Mouse (Mus musculus): Measurements from ENCODE around the gene BC030499. TPM values are rescaled to one million over a fixed set of nuclear protein-coding genes. Genes with fewer than 3 reads are reported as not detected.
"Not testable (repeated sequence)": the region's sequence is repeated elsewhere in the genome, so short reads cannot be mapped to it uniquely, and the experiment has no call there.

Gene BC030499
- total RNA-seq, 2 experiments from 2014 or later: 5.6 to 12.2 TPM

- H3K27ac ChIP-seq: peak overlapping the region; percentile 79
- H3K4me3 ChIP-seq: peak overlapping the region; percentile 29; the same call in 1 of the 2 replicates
- TF ChIP-seq CTCF (conservative IDR thresholded peaks at IDR 0.05): no peak
- peak; percentile 62 to 85 for DNase-seq (ENCODE audit: low spot score in 2 of 2)
These were observed 18.7 kb upstream of the BC030499 start for GRCm38 (mm10) chr11:78271986-78272385.

- no peak for DNase-seq (ENCODE audit: low spot score in 2 of 2)
- H3K27ac ChIP-seq: no peak overlapping the region
- TF ChIP-seq CTCF (conservative IDR thresholded peaks at IDR 0.05): no peak
- no peak overlapping the region for H3K4me3 ChIP-seq
These were observed 15.0 kb upstream of the BC030499 start for GRCm38 (mm10) chr11:78275596-78275995.

GRCm38 (mm10) chr11:78276169-78276568 lies 14.5 kb upstream of the BC030499 start:
- DNase-seq (ENCODE audit: low spot score in 2 of 2); H3K27ac ChIP-seq; H3K4me3 ChIP-seq: not testable (repeated sequence)
- peak; percentile 64 for TF ChIP-seq CTCF (conservative IDR thresholded peaks at IDR 0.05)

- no peak for DNase-seq (ENCODE audit: low spot score in 2 of 2)
- no peak for TF ChIP-seq CTCF (conservative IDR thresholded peaks at IDR 0.05)
- Histone ChIP-seq H3K4me3 (no peak overlapping the region), H3K27ac (peak overlapping the region; percentile 71)
These were observed 11.8 kb upstream of the BC030499 start for GRCm38 (mm10) chr11:78278853-78279252.

- peak; percentile 52 for DNase-seq (ENCODE audit: low spot score in 2 of 2)
- Histone ChIP-seq H3K27ac (peak overlapping the region; percentile 71), H3K4me3 (no peak overlapping the region)
- no peak for TF ChIP-seq CTCF (conservative IDR thresholded peaks at IDR 0.05)
These were observed 11.1 kb upstream of the BC030499 start for GRCm38 (mm10) chr11:78279586-78279985.

- no peak overlapping the region for H3K27ac ChIP-seq
- no peak for TF ChIP-seq CTCF (conservative IDR thresholded peaks at IDR 0.05)
These were observed 1.4 kb upstream of the BC030499 start for GRCm38 (mm10) chr11:78289146-78289763.

GRCm38 (mm10) chr11:78294585-78294984 lies 3.9 kb downstream of the BC030499 start:
- DNase-seq (ENCODE audit: low spot score in 2 of 2): no peak
- no peak overlapping the region for H3K27ac ChIP-seq
- TF ChIP-seq CTCF (conservative IDR thresholded peaks at IDR 0.05): no peak
- H3K4me3 ChIP-seq: no peak overlapping the region

More at GRCm38 (mm10) chr11:78289146-78289763, 1.4 kb upstream of the BC030499 start:
- no peak overlapping the region for H3K4me3 ChIP-seq
- no peak for DNase-seq (ENCODE audit: low spot score in 2 of 2)

GRCm38 (mm10) chr11:78300917-78301316 lies 10.3 kb downstream of the BC030499 start:
- Histone ChIP-seq H3K27ac (peak overlapping the region; percentile 91), H3K4me3 (peak overlapping the region; percentile 82)
- no peak for DNase-seq (ENCODE audit: low spot score in 2 of 2)
- TF ChIP-seq CTCF (conservative IDR thresholded peaks at IDR 0.05): no peak

GRCm38 (mm10) chr11:78301357-78302084 lies 10.9 kb downstream of the BC030499 start, which contains the start of gene Spag5:
Spag5 (plus strand) TSS chr11:78301529.
- Histone ChIP-seq H3K4me3 (peak within 1 kb of the TSS; percentile 82), H3K27ac (peak within 1 kb of the TSS; percentile 91)
- DNase-seq (ENCODE audit: low spot score in 2 of 2): peak; percentile 91 to 94
- no peak for TF ChIP-seq CTCF (conservative IDR thresholded peaks at IDR 0.05)

GRCm38 (mm10) chr11:78305272-78305671 lies 14.6 kb downstream of the BC030499 start:
- DNase-seq (ENCODE audit: low spot score in 2 of 2): no peak
- no peak overlapping the region for H3K4me3 ChIP-seq
- no peak overlapping the region for H3K27ac ChIP-seq

GRCm38 (mm10) chr11:78310861-78311511 lies 20.3 kb downstream of the BC030499 start:
- no peak overlapping the region for H3K27ac ChIP-seq
- TF ChIP-seq CTCF (conservative IDR thresholded peaks at IDR 0.05): no peak
- no peak for DNase-seq (ENCODE audit: low spot score in 2 of 2)
- no peak overlapping the region for H3K4me3 ChIP-seq

More at GRCm38 (mm10) chr11:78305272-78305671, 14.6 kb downstream of the BC030499 start:
- no peak for TF ChIP-seq CTCF (conservative IDR thresholded peaks at IDR 0.05)

- no peak for TF ChIP-seq CTCF (conservative IDR thresholded peaks at IDR 0.05)
- no peak for DNase-seq (ENCODE audit: low spot score in 2 of 2)
- H3K27ac ChIP-seq: no peak overlapping the region
- H3K4me3 ChIP-seq: no peak overlapping the region
These were observed 23.0 kb downstream of the BC030499 start for GRCm38 (mm10) chr11:78313662-78314061.

GRCm38 (mm10) chr11:78318411-78318810 lies 27.8 kb downstream of the BC030499 start:
- no peak overlapping the region for H3K4me3 ChIP-seq
- TF ChIP-seq CTCF (conservative IDR thresholded peaks at IDR 0.05): no peak
- peak overlapping the region; percentile 75 for H3K27ac ChIP-seq
- no peak for DNase-seq (ENCODE audit: low spot score in 2 of 2)

Measured in layer of hippocampus, adult 2 months (tissue).